Mouse (Mus musculus): ENCODE data around the gene Lamtor2. TPM values are rescaled to one million over a fixed set of nuclear protein-coding genes. Genes with fewer than 3 reads are reported as not detected.

Gene Lamtor2
- polyA plus RNA-seq, 1 experiment, result 123 TPM

- no peak for TF ChIP-seq GATA1 (IDR thresholded peaks at IDR 0.05; ENCODE audit: low read length)
Measured at GRCm38 (mm10) chr3:88552082-88552645, 710 bp downstream of the Lamtor2 start.

GRCm38 (mm10) chr3:88551586-88551985, 1.3 kb downstream of the Lamtor2 start:
- no peak for TF ChIP-seq GATA1 (IDR thresholded peaks at IDR 0.05; ENCODE audit: low read length)

DNA sequence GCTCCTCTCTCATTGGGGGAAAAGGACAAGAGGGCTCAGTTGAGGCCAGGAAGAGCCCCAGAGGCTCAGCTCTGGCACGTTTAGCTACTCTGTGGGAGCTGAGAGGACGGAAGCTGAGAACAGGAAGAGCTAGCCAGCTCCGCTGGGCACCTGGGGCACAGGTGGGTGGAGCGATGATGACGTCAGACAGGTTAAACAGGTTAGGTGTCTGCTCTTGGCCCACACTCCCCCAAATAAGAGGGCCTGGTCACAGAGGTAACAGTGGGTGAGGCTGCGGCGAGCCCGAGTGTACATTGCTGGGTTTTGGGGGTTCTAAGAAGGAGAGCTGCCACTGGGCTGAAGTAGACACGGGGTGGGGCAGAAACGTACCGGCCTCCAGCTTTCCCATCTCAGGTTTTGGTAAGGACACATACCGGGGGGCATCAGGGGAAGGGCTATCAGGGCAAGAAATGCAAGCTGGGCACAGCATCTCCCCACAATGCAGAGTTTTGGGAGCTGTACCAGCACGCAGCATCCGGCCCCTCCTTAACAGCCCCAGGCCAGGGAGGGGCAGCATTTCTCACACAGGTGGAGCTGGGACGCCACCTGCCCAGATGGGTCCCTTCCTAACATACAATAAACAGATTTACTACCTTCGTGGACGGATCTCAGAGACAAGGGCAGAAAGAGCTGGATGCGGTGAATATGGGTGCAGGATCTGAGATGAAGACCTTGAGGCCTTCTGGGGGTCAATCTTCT, 4.5 kb downstream of the Lamtor2 start, which contains the start of gene Rab25:
Gene Rab25 (minus strand): TSS at position 121 of the 738 bp plus-strand sequence.
- no peak for TF ChIP-seq GATA1 (IDR thresholded peaks at IDR 0.05; ENCODE audit: low read length)

DNA sequence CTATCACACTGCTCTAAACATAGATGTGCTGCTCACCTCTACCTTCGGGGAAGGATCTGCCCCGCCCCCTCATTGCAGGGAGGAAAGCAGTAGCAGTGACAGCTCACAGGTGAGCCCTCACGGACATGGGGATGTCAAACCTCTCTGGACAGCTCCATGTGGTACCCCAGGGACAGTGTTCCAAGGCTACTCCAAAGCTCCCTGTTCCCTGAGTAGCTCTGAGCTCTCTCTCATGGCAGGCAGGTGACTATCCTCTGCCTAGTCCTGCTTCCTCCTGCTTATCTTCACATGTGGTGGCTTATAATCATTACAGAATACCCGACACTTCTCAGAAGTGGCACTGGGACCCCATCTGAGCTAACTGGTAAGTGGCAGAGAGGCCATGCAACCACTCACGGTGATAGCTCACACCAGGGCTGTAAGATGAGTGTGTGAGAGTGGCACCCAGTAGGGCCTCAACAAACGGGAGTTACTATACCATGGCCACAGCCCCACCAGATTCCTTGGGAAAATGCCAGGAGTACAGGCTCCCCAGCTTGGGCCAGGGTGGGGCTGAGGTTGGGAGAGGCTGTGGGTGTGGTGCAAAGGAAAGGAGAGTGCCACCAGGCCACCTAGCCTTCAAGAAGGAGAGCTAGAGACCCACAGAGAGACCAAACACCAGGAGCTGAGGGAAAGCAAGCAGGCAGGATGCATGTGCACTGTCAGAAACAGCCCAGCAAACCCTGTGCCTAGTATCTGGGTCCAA, 6.0 kb downstream of the Lamtor2 start:
- no peak for TF ChIP-seq GATA1 (IDR thresholded peaks at IDR 0.05; ENCODE audit: low read length)

DNA sequence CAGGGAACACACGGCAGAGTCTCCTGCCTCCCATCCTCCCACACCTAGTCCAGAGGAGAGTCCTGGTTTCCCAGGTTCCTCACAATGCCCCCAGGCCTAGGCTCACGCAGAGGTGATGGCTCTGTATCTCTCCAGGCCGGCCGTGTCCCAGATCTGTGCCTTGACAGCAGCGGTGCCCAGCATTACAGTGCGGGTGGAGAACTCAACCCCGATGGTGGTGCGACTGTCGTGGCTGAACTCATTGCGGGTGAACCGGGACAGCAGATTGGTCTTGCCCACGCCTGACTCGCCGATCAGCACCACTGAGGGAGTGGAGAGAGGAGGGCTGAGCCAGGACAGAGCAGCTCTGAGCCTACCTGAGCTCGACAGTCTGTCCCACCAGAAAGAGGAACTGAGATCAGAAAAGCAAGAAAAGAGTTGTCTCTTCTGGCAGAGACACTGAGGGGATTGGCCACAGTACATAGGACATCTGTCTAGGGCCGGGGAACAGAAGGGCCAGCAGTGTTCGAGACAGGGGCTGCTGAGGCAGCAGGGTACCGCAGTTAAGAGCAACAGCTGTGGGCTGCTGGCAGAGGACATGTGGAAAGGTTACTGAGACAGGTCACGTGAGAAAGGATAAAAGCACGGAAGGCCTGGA, 7.8 kb downstream of the Lamtor2 start:
- TF ChIP-seq GATA1 (IDR thresholded peaks at IDR 0.05; ENCODE audit: low read length), result no peak

DNA sequence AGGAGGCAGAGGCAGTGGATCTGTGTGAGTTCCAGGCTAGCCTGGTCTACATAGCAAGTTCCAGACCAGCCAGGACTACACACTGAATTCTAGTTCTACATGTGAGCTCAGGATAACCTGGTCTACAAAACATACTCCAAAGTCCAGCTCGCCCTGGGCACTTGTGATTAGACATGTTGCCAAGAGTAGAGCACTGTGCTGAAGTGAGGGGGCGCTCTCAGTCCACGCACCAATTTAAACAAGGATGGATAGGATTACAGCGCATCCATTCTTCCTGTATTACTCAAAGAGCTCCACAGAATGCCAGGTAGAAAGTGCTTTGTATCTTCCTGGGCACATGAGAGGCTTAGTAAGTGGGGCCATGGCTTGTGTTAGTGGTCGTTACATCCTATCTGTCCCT, 8.4 kb downstream of the Lamtor2 start:
- TF ChIP-seq GATA1 (IDR thresholded peaks at IDR 0.05; ENCODE audit: low read length), result no peak

GRCm38 (mm10) chr3:88543651-88544410, 9.0 kb downstream of the Lamtor2 start:
- peak; percentile 46 for TF ChIP-seq GATA1 (IDR thresholded peaks at IDR 0.05; ENCODE audit: low read length)

GRCm38 (mm10) chr3:88543174-88543573, 9.7 kb downstream of the Lamtor2 start:
- no peak for TF ChIP-seq GATA1 (IDR thresholded peaks at IDR 0.05; ENCODE audit: low read length)

DNA sequence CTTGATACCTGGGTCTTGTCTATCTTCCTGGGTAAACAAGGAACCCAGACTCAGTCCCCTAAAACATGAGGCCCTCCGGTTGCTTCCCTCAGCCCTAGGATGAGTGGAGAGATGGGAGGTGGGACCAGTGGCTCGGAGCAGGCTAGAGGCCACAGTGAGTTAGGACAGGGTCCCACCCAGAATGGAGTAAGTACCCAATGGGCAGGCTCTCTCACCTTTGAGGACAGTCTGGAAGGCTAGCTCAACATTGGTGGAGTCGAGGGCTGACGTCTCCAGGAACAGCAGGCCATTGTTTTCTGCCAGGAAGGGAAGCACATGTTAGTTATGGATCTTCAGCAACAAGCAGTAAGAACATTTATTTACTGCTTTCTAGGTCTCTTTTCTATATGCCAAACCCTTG, 10.4 kb downstream of the Lamtor2 start:
- TF ChIP-seq GATA1 (IDR thresholded peaks at IDR 0.05; ENCODE audit: low read length), result no peak

DNA sequence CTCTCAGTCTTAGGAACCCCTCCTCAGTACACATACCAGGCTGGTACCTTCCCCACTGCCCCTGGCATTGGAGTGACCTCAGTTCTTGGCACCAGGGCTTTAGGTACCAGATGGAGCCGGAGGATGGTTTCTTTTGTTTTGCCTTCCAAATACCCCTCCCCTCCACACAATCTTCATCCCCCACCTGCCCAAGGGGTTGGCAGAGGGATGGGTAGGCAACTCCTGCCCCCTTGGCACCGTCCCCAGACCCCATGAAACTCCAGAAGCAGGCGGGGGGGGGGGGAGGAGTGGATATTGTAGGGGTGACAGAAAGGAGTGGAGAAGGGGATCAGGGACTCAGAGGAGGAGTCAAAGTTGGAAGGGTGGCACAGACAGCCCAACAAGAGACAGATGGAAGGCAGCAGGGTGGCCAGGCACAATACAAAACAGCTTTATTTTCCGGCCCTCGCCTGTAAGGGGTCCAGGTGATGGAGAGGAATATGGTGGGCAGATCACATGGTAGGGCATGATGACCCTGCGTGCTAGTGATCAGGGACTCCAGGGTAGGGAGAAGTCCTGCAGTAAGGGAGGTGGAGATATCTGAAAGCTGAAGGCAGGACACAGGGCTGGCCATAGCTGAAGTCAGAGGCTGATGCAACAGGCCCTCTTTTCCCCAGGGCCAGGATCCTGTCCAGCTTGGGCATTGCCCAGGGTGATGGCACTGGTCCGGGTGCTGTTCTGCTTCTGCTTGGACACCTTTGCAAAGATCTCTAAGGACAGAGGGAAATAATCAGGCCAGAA, 11.1 kb downstream of the Lamtor2 start:
- no peak for TF ChIP-seq GATA1 (IDR thresholded peaks at IDR 0.05; ENCODE audit: low read length)

- TF ChIP-seq GATA1 (IDR thresholded peaks at IDR 0.05; ENCODE audit: low read length), result no peak
Measured at GRCm38 (mm10) chr3:88540085-88540484, 12.8 kb downstream of the Lamtor2 start.

- TF ChIP-seq GATA1 (IDR thresholded peaks at IDR 0.05; ENCODE audit: low read length), result no peak
Measured at GRCm38 (mm10) chr3:88539397-88539796, 13.5 kb downstream of the Lamtor2 start.

- TF ChIP-seq GATA1 (IDR thresholded peaks at IDR 0.05; ENCODE audit: low read length), result no peak
Measured at GRCm38 (mm10) chr3:88538271-88539145, 14.4 kb downstream of the Lamtor2 start.

Data from G1E-ER4 (cell line).